Mouse (Mus musculus): ENCODE data around the gene Tmem37.

- no peak for TF ChIP-seq CTCF (IDR thresholded peaks at IDR 0.05; ENCODE audit: low read depth, low read length)
- TF ChIP-seq POLR2A (IDR thresholded peaks at IDR 0.05; ENCODE audit: insufficient read depth, low read length), result no peak
These were observed 27.3 kb upstream of the Tmem37 start for GRCm38 (mm10) chr1:120101227-120101609.

Data from ES-Bruce4 (cell line).